Mouse (Mus musculus): ENCODE data around the gene Zic1. TPM values are rescaled to one million over a fixed set of nuclear protein-coding genes. Genes with fewer than 3 reads are reported as not detected.
A peak's percentile ranks its signal among the peaks of the same experiment; 100 is the strongest.

The Zic1 gene
- polyA plus RNA-seq, 1 experiment: 26.3 TPM

GRCm38 (mm10) chr9:91384693-91385560 is 19.3 kb upstream of the Zic1 start:
- TF ChIP-seq CTCF (IDR thresholded peaks at IDR 0.05; ENCODE audit: extremely low read depth, insufficient read depth, low read length) (no peak), POLR2A (IDR thresholded peaks at IDR 0.05; ENCODE audit: extremely low read depth, insufficient read depth, low read length) (no peak)
- no peak overlapping the region for H3K27ac ChIP-seq (ENCODE audit: insufficient read depth, low read length)
- H3K4me1 ChIP-seq (ENCODE audit: control insufficient read depth, insufficient read depth, low read length): no peaks in the 10 kb centered on the region
- H3K4me3 ChIP-seq (ENCODE audit: insufficient read depth, low read length): no peak overlapping the region

DNA sequence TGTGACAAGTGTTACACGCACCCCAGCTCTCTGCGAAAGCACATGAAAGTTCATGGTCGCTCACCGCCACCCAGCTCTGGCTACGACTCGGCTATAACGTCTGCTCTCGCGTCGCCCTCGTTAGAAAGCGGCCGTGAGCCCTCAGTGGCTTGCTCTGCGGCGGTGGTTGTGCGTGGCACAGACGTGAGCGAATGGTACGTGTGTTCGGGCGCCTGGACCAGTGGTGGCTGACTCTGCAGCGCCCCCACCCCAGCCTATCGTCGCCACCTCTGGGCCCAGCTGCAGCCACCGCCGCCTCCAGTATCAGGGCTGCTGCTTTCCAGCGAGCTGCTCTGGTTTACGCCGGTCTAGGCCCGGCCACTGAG is 18.5 kb upstream of the Zic1 start:
- H3K4me1 ChIP-seq (ENCODE audit: control insufficient read depth, insufficient read depth, low read length): no peaks in the 10 kb centered on the region
- H3K27ac ChIP-seq (ENCODE audit: insufficient read depth, low read length): peak overlapping the region; percentile 22; the same call in 1 of the 2 replicates
- TF ChIP-seq POLR2A (IDR thresholded peaks at IDR 0.05; ENCODE audit: extremely low read depth, insufficient read depth, low read length) (no peak), CTCF (IDR thresholded peaks at IDR 0.05; ENCODE audit: extremely low read depth, insufficient read depth, low read length) (no peak)
- H3K4me3 ChIP-seq (ENCODE audit: insufficient read depth, low read length): no peak overlapping the region

DNA sequence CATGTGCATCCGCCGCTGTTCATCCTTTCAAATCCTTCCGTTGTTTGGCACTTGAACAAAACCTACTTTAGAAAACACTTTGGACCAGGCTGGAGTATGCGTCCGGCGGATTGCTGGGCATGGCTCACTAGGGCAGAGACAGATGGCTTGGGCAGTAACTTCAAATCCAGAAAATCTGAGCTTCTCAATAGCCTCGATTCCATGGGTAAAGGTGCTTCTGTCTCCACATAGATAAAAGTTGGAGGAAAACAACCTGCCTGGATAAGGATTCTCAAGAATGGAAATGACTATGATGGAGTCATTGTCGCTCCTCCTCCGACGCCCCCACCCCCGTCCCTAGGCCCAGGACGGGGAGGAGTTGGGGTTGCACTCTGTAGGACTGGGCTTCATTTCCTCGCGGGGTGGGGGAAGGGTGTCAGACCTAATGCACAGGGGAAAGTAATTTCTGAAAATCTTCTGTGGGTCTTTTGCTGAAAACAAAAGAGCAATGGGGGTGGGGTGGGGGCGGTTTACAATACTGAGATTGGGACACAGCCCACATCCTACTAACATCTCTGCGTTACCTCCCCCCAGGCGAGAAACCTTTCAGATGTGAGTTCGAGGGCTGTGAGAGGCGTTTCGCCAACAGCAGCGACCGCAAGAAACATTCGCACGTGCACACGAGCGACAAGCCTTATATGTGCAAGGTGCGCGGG is 18.0 kb upstream of the Zic1 start:
- Histone ChIP-seq H3K4me3 (ENCODE audit: insufficient read depth, low read length) (no peak overlapping the region; the same call in 1 of the 2 replicates), H3K4me1 (ENCODE audit: control insufficient read depth, insufficient read depth, low read length) (no peaks in the 10 kb centered on the region), H3K27ac (ENCODE audit: insufficient read depth, low read length) (peak overlapping the region; percentile 22; the same call in 1 of the 2 replicates)
- TF ChIP-seq CTCF (IDR thresholded peaks at IDR 0.05; ENCODE audit: extremely low read depth, insufficient read depth, low read length): no peak

- no peak for TF ChIP-seq POLR2A (IDR thresholded peaks at IDR 0.05; ENCODE audit: extremely low read depth, insufficient read depth, low read length)
- no peak for TF ChIP-seq CTCF (IDR thresholded peaks at IDR 0.05; ENCODE audit: extremely low read depth, insufficient read depth, low read length)
- Histone ChIP-seq H3K4me1 (ENCODE audit: control insufficient read depth, insufficient read depth, low read length) (no peaks in the 10 kb centered on the region), H3K4me3 (ENCODE audit: insufficient read depth, low read length) (no peak overlapping the region), H3K27ac (ENCODE audit: insufficient read depth, low read length) (no peak overlapping the region)
Observed at GRCm38 (mm10) chr9:91382471-91383255, 17.1 kb upstream of the Zic1 start.

DNA sequence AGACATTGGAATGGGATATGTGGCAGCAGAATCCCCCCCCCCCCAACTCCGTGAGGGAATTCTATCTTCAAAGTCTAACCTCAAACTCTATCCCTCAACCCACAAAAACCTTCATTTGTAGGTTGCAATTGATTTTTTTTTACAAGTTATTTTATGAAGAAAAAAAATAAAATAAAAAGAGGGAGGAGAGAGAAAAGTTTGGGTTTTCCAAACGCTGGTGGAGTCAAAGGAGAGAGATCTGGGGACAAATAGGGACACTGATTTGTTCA is 16.4 kb upstream of the Zic1 start:
- Histone ChIP-seq H3K4me3 (ENCODE audit: insufficient read depth, low read length) (no peak overlapping the region), H3K27ac (ENCODE audit: insufficient read depth, low read length) (no peak overlapping the region), H3K4me1 (ENCODE audit: control insufficient read depth, insufficient read depth, low read length) (no peaks in the 10 kb centered on the region)
- TF ChIP-seq POLR2A (IDR thresholded peaks at IDR 0.05; ENCODE audit: extremely low read depth, insufficient read depth, low read length) (no peak), CTCF (IDR thresholded peaks at IDR 0.05; ENCODE audit: extremely low read depth, insufficient read depth, low read length) (no peak)

GRCm38 (mm10) chr9:91381284-91382110 is 15.9 kb upstream of the Zic1 start:
- TF ChIP-seq POLR2A (IDR thresholded peaks at IDR 0.05; ENCODE audit: extremely low read depth, insufficient read depth, low read length) (no peak), CTCF (IDR thresholded peaks at IDR 0.05; ENCODE audit: extremely low read depth, insufficient read depth, low read length) (no peak)
- Histone ChIP-seq H3K4me1 (ENCODE audit: control insufficient read depth, insufficient read depth, low read length) (no peaks in the 10 kb centered on the region), H3K27ac (ENCODE audit: insufficient read depth, low read length) (peak overlapping the region; percentile 19; the same call in 1 of the 2 replicates), H3K4me3 (ENCODE audit: insufficient read depth, low read length) (no peak overlapping the region)

- Histone ChIP-seq H3K4me1 (ENCODE audit: control insufficient read depth, insufficient read depth, low read length) (no peaks in the 10 kb centered on the region), H3K27ac (ENCODE audit: insufficient read depth, low read length) (0 out of 2 replicates have a peak overlapping the region, but pooled peaks have one; percentile 6), H3K4me3 (ENCODE audit: insufficient read depth, low read length) (no peak overlapping the region)
- no peak for TF ChIP-seq CTCF (IDR thresholded peaks at IDR 0.05; ENCODE audit: extremely low read depth, insufficient read depth, low read length)
- TF ChIP-seq POLR2A (IDR thresholded peaks at IDR 0.05; ENCODE audit: extremely low read depth, insufficient read depth, low read length): no peak
Observed at GRCm38 (mm10) chr9:91380458-91380914, 14.9 kb upstream of the Zic1 start.

GRCm38 (mm10) chr9:91379781-91380457 is 14.3 kb upstream of the Zic1 start:
- Histone ChIP-seq H3K4me3 (ENCODE audit: insufficient read depth, low read length) (no peak overlapping the region), H3K4me1 (ENCODE audit: control insufficient read depth, insufficient read depth, low read length) (no peaks in the 10 kb centered on the region)

More at GRCm38 (mm10) chr9:91379781-91380457, 14.3 kb upstream of the Zic1 start:
- no peak for TF ChIP-seq POLR2A (IDR thresholded peaks at IDR 0.05; ENCODE audit: extremely low read depth, insufficient read depth, low read length)
- TF ChIP-seq CTCF (IDR thresholded peaks at IDR 0.05; ENCODE audit: extremely low read depth, insufficient read depth, low read length): no peak
- H3K27ac ChIP-seq (ENCODE audit: insufficient read depth, low read length): 0 out of 2 replicates have a peak overlapping the region, but pooled peaks have one; percentile 6

Data from cortical plate, adult 2 months (tissue).